Mouse (Mus musculus): Measurements from ENCODE around the gene Atp1b1.

Atp1b1 gene

DNA sequence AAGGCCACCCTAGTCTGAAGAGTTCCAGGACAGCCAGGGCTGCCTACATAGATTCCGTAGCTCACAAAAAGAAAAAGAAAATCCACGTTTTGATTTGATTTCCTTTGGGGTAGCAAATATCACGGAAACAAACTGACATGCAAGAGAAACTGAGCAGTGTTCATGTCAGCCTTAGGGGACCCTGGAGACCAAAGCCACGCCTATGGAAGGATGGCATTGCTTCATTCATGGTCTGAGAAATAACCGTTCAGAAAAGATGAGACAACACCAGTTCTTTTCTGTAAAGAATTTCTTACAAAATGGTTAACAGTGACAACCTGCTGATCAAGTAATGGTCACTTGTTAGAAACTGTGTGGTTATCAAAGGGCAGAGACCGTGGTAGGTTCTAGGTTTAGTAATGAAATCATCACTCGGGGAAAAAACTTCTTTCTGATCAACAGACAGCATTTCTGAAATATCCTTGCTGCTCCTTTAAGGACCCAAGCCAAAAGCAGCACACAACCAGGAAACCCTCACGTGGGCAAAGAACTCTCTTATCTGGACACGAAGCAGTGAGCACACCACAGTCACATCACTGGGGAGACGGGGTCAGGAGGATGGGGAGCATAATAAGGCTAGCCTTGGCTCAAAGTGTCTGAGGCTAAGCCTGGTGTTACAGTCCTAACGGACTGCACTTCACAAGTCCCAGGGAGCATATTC is 17.3 kb downstream of the Atp1b1 start:
- CTCF ChIA-PET = no interaction called here

DNA sequence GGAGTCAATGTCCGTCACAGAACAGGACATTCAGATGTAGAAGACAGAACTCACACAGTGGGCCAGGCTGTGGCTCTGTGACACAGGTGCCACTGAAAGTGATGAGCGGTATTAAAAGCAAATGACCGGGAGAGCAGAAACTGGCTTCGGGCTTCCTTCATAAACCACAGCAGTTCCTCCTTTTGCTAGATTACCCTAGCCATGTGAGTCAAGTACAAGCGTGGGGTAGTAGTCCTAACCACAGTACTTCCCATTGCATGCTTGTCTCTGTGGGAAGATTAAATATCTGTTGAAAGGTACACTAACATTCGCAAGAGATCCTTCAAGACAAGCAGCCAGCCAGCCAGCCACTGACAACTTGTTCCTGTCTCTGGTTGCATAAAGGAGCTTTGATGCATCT is 17.9 kb downstream of the Atp1b1 start:
- CTCF ChIA-PET = no interaction called here

DNA sequence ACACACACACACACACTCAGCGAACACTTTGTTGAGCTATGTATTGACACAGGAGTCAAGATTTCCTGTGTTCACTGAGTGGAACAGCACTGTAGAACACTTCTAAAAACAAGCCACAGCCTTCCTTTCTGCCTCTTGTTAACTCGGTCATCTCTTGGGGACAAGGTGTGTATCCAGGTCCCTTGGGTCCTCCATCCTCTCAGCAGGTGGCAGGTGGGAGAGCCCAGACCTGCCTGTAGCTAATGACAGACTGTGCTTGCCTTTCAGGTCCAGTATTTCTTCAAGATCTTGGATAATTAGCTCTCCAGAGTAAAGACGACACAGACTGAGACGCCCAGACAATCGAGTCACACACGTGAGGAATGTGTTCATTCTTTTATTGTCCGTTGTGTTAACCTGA is 21.4 kb downstream of the Atp1b1 start:
- CTCF ChIA-PET = no interaction called here

DNA sequence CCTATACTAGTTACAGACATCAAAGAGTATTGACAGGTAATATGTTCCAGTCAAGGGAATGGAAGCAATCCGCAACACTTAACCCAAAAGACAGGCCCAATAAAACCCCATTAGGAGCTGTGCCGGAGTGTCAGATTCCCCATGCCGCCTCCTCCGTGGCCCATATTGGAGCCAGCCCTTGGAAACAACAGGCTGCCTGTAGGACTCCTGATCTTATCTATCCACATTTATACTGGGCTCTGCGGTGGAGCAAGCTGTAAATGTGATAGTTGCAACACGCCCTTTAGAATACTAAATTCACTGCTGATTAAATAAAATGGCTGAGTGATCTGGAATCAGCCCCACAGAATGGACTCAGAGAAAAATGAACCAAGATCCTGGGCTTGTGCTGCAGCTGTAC is 24.1 kb downstream of the Atp1b1 start:
- CTCF ChIA-PET = no interaction called here

DNA sequence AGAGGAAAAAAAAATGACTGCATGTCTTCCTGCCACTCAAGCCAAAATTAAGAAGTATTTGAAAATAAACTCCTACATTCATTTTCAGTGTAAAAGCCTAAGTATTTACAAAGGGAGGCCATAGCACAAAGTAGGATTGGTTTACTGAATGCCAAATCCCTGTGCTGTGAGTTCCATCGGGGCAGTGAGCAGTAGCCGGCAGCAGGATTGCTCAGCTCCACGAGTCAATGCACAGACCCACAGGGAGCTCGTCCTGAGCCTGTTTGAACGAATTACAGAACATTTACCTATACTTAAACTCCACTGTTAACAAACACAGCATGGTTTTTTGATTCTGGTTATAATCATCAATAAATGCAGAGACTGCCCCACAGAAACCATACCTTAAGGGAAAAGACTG is 25.5 kb downstream of the Atp1b1 start:
- CTCF ChIA-PET = no interaction called here

DNA sequence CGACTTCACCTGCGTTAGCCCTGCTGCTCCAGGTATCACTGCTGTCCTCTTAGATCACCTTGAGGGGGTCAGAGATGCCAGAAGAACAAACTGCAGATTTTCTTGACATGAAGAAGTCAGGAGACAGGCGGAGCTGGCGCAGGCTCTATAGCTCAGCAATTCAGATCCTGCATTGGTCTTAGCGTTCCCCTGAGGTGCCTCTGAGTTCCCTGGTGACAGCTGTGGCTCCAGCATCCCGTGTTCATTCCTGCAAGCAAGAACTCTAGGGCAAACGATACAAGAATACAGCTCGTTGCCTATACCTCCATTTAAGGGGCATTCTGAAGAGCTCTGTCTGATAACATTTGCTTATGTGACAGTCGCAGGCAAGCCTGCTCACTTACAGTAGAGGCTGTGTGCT is 29.5 kb downstream of the Atp1b1 start:
- CTCF ChIA-PET = no interaction called here

DNA sequence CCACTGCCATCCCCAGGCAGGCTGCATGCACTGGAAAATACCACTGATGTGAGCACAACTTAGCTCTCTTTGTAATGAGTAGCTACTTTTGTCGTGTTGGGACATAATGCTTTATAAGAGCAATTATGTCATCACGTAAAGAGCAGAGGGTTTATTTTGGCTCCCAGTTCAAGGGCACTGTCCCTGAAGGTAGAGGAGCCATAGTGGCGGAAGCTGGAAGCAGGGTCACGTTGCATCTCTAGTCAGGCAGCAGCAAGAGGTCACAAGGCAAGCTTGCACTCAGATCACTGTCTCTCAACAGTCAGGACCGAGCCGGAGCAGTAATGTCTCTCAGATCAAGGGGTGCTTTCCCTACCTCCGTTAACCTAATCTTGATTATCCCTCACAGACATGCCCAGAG is 30.4 kb downstream of the Atp1b1 start:
- CTCF ChIA-PET = interaction anchor here (0.5 kb wide), 1 partner anchor 260 kb away, joined by 4 read pairs; no protein-coding TSS in a partner anchor

DNA sequence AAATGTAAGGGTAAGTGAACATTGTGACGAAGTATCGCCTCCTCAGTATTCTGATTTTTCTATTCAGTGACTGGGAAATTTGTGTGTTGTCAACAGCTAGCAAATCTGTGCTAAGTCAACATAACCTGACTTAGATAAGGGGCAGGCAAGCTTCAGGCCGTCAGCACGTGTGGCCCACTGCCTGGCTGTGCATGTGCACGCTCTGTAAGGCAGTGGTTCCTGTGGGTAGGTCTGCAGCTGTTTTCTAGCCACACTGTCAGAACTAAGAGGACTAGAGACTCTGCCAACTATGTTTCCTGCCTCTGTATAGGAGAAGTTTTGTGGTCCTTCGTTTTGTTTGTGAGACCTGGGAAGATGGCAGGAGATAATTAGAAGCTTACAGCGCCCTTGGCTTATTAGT is 31.9 kb downstream of the Atp1b1 start:
- CTCF ChIA-PET = no interaction called here

DNA sequence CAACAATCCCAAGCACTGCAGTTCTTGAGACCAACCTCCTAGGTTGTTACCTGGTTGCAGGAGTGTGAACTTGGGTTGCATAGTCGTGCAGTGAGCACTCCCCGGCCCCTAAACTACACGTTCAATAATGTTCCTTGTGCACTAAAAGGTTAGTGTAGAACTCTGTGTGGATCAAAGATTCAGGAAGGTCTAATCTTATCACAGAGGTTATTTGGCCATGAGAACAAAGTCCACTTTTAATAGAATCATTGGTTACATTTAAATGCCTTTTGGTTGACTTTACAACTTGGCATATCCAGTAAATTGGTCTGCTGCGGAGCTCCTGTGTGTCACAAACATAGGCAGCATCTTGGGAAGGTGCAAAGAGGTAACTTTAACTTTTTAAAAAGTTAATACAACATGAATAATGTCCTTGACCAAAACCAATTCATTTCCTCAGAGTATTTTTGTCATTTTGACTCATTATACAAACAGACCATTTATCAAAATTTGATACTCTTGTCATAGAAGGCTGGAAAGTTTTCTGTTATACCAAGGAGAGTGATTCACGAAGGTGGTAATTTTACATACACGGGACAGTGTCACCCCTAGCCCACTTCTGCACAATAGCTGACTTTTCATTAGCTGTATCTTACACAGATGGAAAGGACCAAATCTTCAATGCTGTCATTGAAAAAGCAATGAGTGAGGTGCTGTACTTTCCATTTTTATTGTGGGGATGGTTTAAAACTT is 37.4 kb downstream of the Atp1b1 start:
- CTCF ChIA-PET = no interaction called here

DNA sequence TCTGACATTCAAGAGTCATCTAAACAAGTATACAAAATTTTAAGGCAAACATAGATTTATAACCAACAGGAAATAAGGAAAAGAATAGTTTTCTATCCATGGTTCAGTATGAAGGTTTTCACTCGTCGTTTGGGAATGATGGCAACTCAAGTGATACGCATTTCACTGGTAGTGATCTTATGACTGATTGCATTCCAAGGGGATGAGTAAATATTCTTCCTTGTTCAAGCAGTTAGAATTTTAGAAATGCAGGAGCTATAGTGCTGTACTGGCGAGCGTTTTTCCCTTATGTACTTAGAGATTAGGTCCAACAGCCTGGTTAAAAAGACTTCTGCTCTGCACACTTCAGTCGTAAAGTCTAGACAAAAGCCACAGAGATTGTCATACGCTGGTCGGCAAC is 38.8 kb downstream of the Atp1b1 start:
- CTCF ChIA-PET = interaction anchor here (0.5 kb wide), 1 partner anchor 141 kb away, joined by 9 read pairs; no protein-coding TSS in a partner anchor

DNA sequence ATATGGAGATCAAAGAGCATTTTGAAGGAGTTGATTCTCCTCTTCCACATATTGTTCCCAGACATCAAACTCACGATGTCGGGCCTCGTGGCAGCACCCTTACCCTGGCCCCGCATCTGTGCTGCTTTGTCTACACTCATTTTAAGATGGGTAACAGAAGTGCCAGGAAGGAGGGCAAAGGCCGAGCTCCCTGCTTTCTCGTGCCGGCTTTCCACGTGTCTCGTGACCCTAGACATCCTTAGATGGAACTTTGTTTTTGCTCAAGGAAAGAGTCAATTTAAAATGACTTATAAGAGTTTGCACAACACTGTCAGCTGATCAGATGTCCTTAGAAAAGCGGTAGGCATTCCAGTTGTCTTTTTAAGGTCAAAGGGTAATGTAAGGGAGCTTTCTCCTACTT is 39.8 kb downstream of the Atp1b1 start:
- CTCF ChIA-PET = no interaction called here

DNA sequence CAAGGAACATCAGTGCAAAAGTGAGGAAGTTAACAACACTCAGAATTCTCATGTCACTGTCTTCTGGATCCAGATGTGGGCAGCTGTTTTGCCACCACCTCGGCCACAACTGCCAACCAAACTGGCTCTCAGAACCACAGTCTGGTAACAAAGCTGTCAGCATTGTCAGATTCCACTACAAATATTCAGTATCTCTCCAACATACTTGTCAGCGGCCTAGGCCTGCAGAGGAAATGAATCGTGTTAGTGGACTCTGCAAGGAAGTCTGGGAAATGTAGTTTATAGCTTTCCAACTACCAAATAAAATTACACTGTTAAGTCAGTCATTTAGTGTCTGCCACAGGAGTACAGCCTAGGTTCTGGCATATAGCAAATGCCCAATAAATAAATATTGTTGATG is 40.6 kb downstream of the Atp1b1 start:
- CTCF ChIA-PET = interaction anchor here (0.6 kb wide), 1 partner anchor 1785 kb away, joined by 10 read pairs; no protein-coding TSS in a partner anchor

DNA sequence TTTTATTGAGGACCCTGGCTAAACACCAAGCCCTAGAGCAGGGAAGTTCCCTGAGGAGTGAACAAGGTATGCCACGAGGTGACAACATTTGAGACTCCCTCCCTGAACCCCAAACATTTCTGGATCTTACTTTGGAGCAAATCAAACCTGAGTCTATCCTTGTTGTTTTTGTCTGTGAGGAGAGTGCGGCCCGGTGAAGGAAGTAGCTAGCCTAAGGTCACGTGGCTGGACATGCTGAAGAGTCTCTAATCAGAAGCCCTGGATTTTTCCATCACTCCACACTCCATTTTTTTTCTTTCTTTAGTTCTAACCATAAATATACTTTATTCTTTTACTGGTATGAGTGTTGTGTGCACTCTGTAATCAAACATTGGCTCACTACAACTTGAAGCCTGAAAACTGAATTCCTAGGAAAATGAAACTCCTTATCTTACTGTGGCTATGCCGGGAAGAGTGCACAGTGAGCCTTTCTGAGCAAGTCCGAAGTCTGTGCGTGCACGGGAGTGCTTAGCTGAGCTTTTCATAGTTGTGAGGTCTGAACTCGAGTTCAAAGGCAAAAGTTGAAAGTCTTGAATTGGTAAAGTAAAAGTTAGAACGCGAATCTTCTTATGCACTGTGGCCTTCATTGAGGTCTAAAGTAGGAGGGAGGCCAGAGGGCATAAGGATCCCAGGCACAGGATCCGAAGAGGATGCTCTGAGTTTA is 41.3 kb downstream of the Atp1b1 start:
- CTCF ChIA-PET = interaction anchor here (0.6 kb wide), 1 partner anchor 1784 kb away, joined by 10 read pairs; no protein-coding TSS in a partner anchor

DNA sequence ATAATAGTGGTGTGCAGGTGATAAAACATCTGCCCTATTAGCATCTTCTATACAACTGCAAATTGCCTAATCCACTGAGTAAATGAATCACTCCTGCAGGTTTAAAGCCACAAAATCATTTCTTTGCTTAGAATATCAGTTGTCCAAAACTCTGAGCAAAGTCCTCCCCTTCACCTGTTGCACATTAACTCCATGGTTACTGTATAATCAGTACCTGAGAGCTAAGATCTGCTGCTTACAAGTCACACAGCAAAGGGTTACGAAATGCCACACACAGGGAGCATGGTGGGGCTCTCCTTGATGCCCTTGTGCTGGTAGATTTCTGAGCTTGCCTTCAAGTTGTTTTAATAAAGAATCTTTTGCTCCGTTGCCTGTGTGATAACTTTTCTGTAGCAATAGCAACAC is 42.8 kb downstream of the Atp1b1 start:
- CTCF ChIA-PET = no interaction called here

DNA sequence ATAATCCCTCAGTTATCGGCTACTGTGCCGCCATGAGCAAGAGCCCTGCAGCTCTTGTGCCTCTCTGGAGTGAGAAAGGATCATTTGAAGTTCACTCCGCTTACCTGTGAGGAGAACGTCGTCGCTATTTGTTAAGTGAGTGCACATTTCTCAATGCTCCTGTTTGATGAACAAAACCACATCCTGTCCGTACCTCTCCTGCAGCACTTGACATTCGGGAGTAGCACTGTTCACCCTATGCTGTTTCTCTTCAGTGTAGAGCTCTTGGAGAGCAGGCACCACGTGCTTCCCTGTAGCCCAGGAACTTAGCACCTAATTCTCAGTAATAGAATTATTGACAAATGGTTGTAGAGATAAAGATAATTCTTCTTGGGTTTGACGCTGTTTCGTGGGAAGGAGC is 44.5 kb downstream of the Atp1b1 start:
- CTCF ChIA-PET = no interaction called here

DNA sequence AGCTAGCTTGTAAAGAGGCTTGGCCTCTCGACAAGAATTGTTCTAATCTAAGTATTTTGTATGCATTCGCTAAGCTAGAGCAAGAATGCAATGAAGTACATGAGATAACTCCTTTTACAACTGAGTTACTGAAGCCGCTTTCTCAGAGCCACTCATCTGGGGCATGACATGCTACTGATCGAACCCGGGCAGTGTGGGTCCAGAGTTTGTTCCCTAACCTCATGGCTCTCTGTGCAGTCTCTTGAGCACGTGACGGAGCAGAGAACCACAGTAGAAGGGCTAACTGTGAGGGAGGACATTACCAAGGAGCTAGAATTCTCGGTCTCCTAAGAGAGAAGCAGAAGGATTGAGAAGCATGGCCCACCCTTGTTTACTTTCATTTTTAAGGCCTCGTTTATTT is 45.2 kb downstream of the Atp1b1 start:
- CTCF ChIA-PET = no interaction called here

DNA sequence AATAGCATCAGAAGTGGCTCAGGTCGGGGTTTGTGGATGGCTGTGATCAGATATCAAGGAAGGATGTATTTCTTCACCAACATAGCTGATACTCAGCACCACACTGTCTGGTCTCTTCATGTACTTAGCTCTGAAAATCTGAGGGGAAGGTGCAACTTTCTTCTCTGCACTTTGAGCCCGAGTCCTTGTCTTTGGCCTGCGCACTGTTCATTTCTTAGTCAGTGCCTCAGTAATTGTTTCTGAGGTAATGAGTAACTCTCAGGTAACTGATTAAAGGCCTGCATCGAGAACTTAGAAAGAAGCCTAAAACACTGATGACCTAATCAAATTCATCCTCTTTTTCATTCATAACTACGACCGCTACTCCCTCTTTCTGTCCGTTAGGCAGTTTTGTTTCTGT is 46.8 kb downstream of the Atp1b1 start:
- CTCF ChIA-PET = no interaction called here

DNA sequence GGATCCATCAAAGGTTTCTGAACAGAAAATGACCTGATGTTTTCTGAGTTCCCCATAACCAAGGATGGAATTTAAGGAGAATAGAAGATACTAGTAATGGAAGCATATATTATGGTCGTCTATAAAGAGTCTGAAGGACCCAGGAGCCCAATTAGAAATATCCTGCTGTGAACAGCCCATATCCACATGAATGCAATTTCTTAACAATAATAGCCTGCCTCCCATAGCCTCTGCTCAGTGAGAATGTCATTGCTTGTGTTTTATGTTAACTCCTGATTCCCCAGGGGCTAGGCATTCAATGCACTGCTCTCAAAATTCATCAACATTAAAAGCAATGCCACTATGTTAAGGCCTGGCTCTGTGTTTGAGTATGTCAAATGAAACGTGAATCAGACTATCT is 49.5 kb downstream of the Atp1b1 start:
- CTCF ChIA-PET = interaction anchor here (0.7 kb wide), 1 partner anchor 166 kb away, joined by 4 read pairs; no protein-coding TSS in a partner anchor

DNA sequence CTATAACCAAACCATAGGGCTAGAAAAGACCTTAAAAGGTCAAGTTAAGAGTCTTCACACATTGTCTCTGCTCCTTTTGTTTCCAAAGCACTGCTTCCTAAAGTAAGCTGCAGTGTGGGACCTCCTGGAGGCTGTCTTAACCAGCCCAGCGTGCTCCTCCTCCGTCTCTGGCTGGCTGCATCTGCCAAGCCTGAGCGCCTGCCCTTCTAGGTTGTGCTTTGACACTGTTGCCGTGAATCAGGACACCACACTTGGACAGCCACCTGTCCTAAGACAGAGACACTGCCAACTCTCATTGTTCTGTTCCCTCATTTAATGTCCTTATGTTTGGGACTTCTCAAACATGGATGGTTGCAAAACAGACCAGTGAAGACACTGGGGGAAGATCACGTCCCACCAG is 51.6 kb downstream of the Atp1b1 start:
- CTCF ChIA-PET = no interaction called here

DNA sequence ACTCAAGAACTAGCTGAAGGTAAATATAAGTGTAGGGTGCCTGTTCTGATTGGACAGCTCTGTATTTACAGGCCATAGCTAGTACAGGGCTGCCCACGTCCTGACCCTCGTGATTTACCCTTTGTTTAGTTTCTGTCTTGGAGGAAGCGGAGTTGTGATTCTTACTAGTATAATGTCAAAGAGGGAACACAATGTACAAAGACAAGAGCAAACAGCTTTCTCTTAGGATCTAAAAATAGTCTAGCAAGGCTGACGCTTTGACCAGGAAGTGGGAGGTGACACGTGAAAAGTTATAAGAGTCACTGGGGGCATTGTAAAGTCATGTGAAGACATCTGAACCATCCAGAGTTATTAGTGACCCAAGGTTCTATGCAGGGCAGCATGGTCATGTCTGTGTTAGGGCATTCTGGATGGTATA is 52.8 kb downstream of the Atp1b1 start:
- CTCF ChIA-PET = no interaction called here

DNA sequence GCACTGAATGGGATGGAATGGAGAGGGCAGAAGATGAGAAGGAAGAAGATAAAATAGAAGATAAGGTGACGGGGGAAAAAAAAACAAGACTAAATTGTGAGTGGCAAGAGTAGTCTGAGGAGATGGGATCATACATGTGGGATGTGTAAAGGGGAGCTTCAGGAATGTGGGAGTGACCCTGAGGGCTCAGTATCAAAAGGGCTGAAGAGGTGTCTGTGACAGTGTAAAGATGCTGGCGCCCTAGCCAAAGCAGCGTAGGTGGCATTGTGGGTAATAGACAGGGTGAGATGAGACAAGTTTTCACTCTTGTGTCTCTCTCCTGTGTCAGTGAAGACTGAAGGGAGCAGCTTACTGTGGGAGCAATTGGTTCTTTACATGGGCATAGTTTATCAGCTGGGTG is 58.6 kb downstream of the Atp1b1 start:
- CTCF ChIA-PET = no interaction called here

DNA sequence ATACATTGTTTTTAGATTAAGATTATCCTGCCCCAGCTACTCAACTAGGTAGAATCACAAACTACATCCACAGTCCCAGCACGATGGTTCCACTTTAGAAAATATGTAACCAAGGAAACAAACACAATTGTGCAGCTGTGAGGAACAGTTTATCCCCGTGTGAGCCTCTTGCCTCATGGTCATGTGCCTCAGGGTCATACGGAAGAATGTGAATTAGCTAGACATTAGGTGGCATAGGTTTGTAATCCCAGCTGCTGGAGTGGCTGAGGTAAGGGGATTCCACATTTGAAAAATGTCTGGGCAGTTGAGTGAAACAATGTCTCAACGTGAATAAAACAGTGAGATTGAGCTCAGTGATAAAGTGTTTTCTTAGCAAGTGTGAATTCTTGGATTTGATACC is 60.5 kb downstream of the Atp1b1 start:
- CTCF ChIA-PET = no interaction called here

Data from spleen, embryonic (tissue).